Mouse (Mus musculus) embryonic fibroblast, embryonic 13.5 days (primary cell): Measurements from ENCODE around the gene Zar1l.

ENCODE experiments used
- CTCF ChIP-seq: IDR thresholded peaks from 2 replicates; pipeline ENCODE4 v1.5.1; 2011; ENCODE audit warnings: mild to moderate bottlenecking, control low read depth, low read length, moderate library complexity, borderline replicate concordance; ENCODE audit not compliant: insufficient read depth
- POLR2A ChIP-seq: IDR thresholded peaks from 2 replicates; pipeline ENCODE4 v1.6.1; 2011; ENCODE audit warnings: low read depth, mild to moderate bottlenecking, control low read depth, low read length, moderate library complexity

DNA sequence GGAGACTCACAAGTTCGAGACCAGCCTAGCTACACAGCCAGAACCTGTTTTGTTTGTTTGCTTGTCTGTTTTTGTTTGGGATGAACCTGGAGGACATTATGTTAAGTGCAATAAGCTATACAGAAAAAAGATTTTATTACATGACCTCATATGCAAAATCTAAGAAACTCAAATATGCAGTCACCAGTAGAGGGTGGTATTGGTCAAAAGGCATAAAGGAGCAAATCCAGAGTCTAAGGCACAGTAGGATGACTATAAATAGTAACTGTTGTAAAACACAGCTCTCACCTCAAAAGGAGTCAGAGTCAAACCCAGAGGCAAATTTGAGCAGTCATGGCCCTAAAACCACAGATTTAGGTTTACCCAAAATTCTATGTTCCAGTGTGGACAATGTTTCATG is 1.6 kb upstream of the Zar1l start:
- TF ChIP-seq POLR2A (no peak), CTCF (no peak)
